Mouse (Mus musculus): ENCODE measurements around the gene Taar8c. TPM values are rescaled to one million over a fixed set of nuclear protein-coding genes. Genes with fewer than 3 reads are reported as not detected.
"Not testable (repeated sequence)": the region's sequence is repeated elsewhere in the genome, so short reads cannot be mapped to it uniquely, and the experiment has no call there.

Gene Taar8c
- polyA plus RNA-seq, 1 experiment from 2014 or later: not detected

DNA sequence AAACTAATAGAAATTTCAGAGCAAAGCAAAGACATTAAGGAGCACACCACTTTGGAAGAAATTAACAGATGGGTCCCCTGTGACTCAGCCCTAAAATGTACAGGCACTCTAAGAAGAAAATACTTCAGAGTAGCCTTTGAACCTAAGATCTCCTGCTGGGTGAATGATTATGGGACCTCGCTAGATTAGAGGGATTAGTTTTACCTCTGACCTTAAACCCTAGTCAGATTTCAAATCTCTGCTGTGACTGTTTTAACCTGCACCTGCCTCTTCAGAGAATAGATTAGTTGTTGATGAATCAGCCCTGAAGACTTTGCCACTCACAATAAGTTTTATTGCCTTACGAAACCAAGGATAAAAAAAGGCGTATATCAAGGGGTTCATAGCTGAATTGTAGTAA is 6.5 kb upstream of the Taar8c start:
- ATAC-seq (ENCODE audit: extremely low read depth, insufficient number of reproducible peaks, low FRiP score, low TSS enrichment): no peak
- H3K27me3 ChIP-seq (replicated peaks): no peaks in the 10 kb centered on the region
- no peaks in the 10 kb centered on the region for H3K36me3 ChIP-seq
- no peak overlapping the region for H3K27ac ChIP-seq (replicated peaks)
- 67% methylated on average over 3 of the region's 3 CpGs for WGBS
- H3K9ac ChIP-seq: no peak overlapping the region
- no peaks in the 10 kb centered on the region for H3K4me1 ChIP-seq
- no peaks in the 10 kb centered on the region for H3K9me3 ChIP-seq
- no peak overlapping the region for H3K4me3 ChIP-seq
- H3K4me2 ChIP-seq: no peak overlapping the region

DNA sequence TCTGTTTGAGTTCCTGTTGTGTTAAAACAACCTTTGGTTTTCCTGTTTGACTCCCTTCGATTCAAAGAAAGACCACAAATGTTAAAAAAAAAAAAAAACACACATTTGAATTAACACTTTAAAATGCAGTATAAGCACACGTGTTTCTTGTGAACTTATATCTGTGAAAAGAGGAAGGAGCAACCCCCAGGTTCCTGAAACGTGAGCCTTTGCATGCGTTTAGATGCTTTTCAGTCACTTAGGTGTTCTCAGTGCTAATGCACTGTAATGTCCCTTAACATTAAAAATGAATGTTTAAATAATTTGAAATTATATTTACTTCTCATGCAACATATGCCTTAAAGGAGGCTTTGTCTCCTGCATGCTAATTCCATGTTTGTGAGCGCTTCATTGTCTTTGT is 6.0 kb upstream of the Taar8c start:
- Histone ChIP-seq H3K9ac (no peak overlapping the region), H3K4me3 (no peak overlapping the region), H3K27me3 (replicated peaks) (no peaks in the 10 kb centered on the region), H3K27ac (replicated peaks) (no peak overlapping the region), H3K9me3 (no peaks in the 10 kb centered on the region), H3K4me1 (no peaks in the 10 kb centered on the region), H3K36me3 (no peaks in the 10 kb centered on the region), H3K4me2 (no peak overlapping the region)
- WGBS: 61% methylated on average over 5 of the region's 5 CpGs
- ATAC-seq (ENCODE audit: extremely low read depth, insufficient number of reproducible peaks, low FRiP score, low TSS enrichment): no peak

DNA sequence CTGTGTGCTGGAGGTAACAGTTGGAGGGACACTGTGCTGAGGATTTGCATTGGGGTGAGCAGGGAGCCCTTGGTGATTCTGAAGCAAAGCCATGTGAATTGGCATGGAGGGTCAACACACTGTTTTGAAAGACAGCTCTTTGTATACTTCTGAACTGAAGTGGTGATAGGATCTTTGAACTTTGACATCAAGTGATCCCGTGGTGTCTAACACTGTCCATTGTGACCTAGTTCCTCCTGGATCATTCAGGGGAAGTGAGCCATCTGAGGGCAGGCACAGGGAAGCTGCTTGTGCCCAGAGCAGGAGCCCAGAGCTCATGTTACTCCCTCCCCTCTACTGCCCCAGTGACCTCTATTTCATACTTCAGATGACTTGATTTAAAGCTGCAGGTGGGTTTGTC is 1.6 kb upstream of the Taar8c start:
- WGBS: 39% methylated on average over 1 of the region's 1 CpGs
- H3K27ac ChIP-seq (replicated peaks); ATAC-seq (ENCODE audit: extremely low read depth, insufficient number of reproducible peaks, low FRiP score, low TSS enrichment); H3K4me2 ChIP-seq; H3K9ac ChIP-seq; H3K36me3 ChIP-seq; H3K27me3 ChIP-seq (replicated peaks); H3K9me3 ChIP-seq; H3K4me1 ChIP-seq; H3K4me3 ChIP-seq: not testable (repeated sequence)

DNA sequence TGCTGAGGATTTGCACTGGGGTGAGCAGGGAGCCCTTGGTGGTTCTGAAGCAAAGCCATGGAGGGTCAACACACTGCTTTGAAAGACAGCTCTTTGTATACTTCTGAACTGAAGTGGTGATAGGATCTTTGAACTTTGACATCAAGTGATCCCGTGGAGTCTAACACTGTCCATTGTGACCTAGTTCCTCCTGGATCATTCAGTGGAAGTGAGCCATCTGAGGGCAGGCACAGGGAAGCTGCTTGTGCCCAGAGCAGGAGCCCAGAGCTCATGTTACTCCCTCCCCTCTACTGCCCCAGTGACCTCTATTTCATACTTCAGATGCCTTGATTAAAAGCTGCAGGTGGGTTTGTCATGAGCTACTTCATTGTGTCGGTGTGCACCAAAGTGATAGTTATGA is 4.7 kb downstream of the Taar8c start:
- H3K9ac ChIP-seq; H3K4me3 ChIP-seq; H3K27me3 ChIP-seq (replicated peaks); H3K9me3 ChIP-seq; ATAC-seq (ENCODE audit: extremely low read depth, insufficient number of reproducible peaks, low FRiP score, low TSS enrichment); H3K4me2 ChIP-seq; H3K4me1 ChIP-seq; H3K27ac ChIP-seq (replicated peaks); H3K36me3 ChIP-seq: not testable (repeated sequence)
- WGBS: 58% methylated on average over 2 of the region's 2 CpGs

DNA sequence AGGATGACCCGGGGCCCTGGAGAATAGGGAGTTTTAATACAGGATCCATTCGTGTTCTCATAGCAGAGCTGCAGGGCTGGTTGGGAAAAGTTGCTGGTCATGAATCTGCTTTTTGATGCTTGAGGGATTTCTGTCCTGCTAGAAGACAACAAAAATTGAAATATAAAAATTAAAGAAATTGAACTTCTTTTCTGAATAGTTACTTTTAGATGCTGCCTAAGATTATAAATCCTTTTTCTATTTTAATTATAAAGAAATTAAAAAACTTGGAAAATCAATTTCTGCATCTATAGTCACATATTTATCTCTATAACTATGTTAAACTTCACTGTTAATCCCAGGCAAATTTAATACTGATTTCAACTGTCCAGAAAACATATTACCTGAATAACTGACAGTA is 9.5 kb downstream of the Taar8c start, which contains the start of gene Taar8b:
Gene Taar8b (minus strand): TSS at position 101 of the 400 bp plus-strand sequence.
- H3K4me2 ChIP-seq: no peak within 1 kb of the TSS
- no peak within 1 kb of the TSS for H3K9ac ChIP-seq
- WGBS: 64% methylated on average over 2 of the region's 2 CpGs

DNA sequence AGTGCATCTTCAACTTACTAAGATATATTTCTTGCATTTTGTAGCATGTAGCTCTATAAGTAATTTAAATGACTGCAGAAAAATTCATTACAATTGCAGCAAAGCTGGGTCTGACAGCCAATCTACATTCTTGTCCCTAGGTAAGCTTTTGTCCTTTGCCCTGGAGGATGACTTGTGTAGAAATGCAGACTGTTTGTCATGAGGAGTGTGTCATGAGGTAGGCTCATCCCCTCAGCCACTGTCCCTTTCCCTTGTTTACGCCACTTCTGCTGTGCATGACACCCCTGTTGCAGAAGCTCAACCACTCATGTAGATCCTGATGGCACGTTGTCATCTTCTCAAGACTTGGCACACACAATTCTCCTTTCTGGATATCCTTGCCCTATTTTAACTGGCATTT is 14.5 kb downstream of the Taar8c start:
- Histone ChIP-seq H3K9ac (no peak overlapping the region), H3K4me2 (no peak overlapping the region), H3K27me3 (replicated peaks) (no peaks in the 10 kb centered on the region), H3K9me3 (no peaks in the 10 kb centered on the region), H3K36me3 (no peaks in the 10 kb centered on the region), H3K4me3 (no peak overlapping the region), H3K27ac (replicated peaks) (no peak overlapping the region), H3K4me1 (no peaks in the 10 kb centered on the region)
- ATAC-seq (ENCODE audit: extremely low read depth, insufficient number of reproducible peaks, low FRiP score, low TSS enrichment): no peak
- 81% methylated on average over 2 of the region's 2 CpGs for WGBS

More for the DNA sequence above, 9.5 kb downstream of the Taar8c start, which contains the start of gene Taar8b:
- no peak for ATAC-seq (ENCODE audit: extremely low read depth, insufficient number of reproducible peaks, low FRiP score, low TSS enrichment)
- H3K9me3 ChIP-seq: no peaks in the 10 kb centered on the region
- H3K27ac ChIP-seq (replicated peaks): no peak within 1 kb of the TSS
- H3K36me3 ChIP-seq: no peaks in the 10 kb centered on the region
- H3K27me3 ChIP-seq (replicated peaks): no peaks in the 10 kb centered on the region
- H3K4me1 ChIP-seq: no peaks in the 10 kb centered on the region
- H3K4me3 ChIP-seq: no peak within 1 kb of the TSS

DNA sequence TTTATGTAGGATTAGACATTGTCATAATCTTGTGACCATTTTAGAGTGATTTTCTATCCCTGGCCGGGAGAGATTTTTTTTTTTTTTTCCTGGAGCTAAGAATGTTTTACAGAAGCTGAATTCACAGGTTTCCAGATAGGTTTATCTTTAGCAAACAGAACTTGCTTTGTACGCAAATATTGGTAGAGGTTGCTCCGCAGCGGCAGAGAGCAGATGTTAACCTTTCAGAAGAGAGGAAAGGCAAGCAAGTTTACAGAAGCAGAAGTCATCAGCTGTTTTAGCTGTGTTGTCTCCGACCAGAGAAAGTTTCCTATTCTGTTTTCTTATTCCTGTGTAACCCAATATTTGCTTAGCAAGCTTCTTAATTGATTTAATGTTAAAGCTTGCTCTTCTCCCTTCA is 15.2 kb downstream of the Taar8c start:
- no peaks in the 10 kb centered on the region for H3K4me1 ChIP-seq
- no peaks in the 10 kb centered on the region for H3K27me3 ChIP-seq (replicated peaks)
- no peak overlapping the region for H3K4me3 ChIP-seq
- 53% methylated on average over 5 of the region's 5 CpGs for WGBS
- no peak overlapping the region for H3K4me2 ChIP-seq
- H3K9me3 ChIP-seq: no peaks in the 10 kb centered on the region
- no peak for ATAC-seq (ENCODE audit: extremely low read depth, insufficient number of reproducible peaks, low FRiP score, low TSS enrichment)
- no peak overlapping the region for H3K9ac ChIP-seq
- no peaks in the 10 kb centered on the region for H3K36me3 ChIP-seq
- H3K27ac ChIP-seq (replicated peaks): no peak overlapping the region

DNA sequence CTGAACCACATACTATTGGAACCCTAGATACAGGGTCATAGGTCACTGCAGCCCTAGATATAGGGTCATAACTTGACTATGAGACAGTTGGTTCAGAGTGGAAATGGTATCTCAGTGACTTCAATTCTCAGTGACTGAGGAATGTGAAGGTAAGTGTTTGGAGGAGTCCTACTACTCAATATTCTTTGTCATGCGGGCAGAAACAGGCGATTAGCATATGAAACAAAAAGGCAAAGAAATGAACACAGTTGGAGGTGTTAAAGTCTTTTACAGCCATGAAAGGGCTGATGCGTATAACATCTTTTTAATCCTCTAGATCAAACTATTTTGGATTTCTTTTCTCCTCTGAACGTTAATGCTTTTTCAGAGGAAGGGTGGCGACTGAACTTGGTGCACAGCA is 15.8 kb downstream of the Taar8c start:
- no peaks in the 10 kb centered on the region for H3K27me3 ChIP-seq (replicated peaks)
- H3K4me2 ChIP-seq: no peak overlapping the region
- no peak overlapping the region for H3K4me3 ChIP-seq
- H3K36me3 ChIP-seq: no peaks in the 10 kb centered on the region
- H3K9ac ChIP-seq: no peak overlapping the region
- no peak overlapping the region for H3K27ac ChIP-seq (replicated peaks)
- ATAC-seq (ENCODE audit: extremely low read depth, insufficient number of reproducible peaks, low FRiP score, low TSS enrichment): no peak
- H3K4me1 ChIP-seq: no peaks in the 10 kb centered on the region
- H3K9me3 ChIP-seq: no peaks in the 10 kb centered on the region
- WGBS: 69% methylated on average over 5 of the region's 5 CpGs

DNA sequence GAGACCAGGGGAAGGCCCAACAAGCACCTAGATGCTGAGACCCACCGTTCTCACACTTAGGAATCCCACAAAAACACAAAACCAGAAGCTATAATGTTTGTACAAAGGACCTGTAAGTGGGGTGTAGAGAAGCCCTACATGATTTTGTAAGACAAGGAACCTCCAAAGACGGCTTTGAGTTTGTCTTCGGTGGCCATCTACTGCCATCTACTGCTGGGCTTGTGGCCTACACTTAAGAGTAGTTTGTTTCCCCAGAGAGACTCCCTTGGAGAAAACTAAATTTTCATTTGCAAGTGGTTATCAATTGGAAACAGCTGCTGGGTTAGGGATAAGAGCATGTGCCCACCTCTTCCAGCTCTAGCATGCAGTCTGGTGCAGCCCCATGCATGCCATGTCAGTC is 21.5 kb downstream of the Taar8c start:
- Histone ChIP-seq H3K4me1 (no peaks in the 10 kb centered on the region), H3K9ac (no peak overlapping the region), H3K4me2 (no peak overlapping the region), H3K4me3 (no peak overlapping the region), H3K27me3 (replicated peaks) (no peaks in the 10 kb centered on the region), H3K9me3 (no peaks in the 10 kb centered on the region), H3K27ac (replicated peaks) (no peak overlapping the region), H3K36me3 (no peaks in the 10 kb centered on the region)
- ATAC-seq (ENCODE audit: extremely low read depth, insufficient number of reproducible peaks, low FRiP score, low TSS enrichment): no peak
- 27% methylated on average over 3 of the region's 3 CpGs for WGBS

DNA sequence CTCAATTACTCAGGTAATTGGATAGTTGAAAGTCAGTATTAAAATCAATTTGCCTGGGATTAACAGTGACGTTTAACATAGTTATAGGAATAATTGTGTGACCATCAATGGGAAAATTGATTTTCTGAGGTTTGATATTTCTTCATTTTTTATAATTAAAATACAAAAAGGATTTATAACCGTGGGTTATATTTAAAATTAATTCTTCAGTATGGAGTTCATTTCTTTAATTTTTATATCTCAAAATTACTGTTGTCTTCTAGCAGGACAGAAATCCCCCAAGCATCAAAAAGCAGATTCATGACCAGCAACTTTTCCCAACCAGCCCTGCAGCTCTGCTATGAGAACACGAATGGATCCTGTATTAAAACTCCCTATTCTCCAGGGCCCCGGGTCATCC is 25.5 kb downstream of the Taar8c start, which contains the start of gene Taar8a:
Gene Taar8a (plus strand): TSS at position 301 of the 400 bp plus-strand sequence.
- 83% methylated on average over 2 of the region's 4 CpGs for WGBS
- not testable (repeated sequence) for H3K4me2 ChIP-seq; H3K9me3 ChIP-seq; H3K27me3 ChIP-seq (replicated peaks); H3K36me3 ChIP-seq; H3K27ac ChIP-seq (replicated peaks); H3K4me3 ChIP-seq; ATAC-seq (ENCODE audit: extremely low read depth, insufficient number of reproducible peaks, low FRiP score, low TSS enrichment); H3K9ac ChIP-seq; H3K4me1 ChIP-seq

DNA sequence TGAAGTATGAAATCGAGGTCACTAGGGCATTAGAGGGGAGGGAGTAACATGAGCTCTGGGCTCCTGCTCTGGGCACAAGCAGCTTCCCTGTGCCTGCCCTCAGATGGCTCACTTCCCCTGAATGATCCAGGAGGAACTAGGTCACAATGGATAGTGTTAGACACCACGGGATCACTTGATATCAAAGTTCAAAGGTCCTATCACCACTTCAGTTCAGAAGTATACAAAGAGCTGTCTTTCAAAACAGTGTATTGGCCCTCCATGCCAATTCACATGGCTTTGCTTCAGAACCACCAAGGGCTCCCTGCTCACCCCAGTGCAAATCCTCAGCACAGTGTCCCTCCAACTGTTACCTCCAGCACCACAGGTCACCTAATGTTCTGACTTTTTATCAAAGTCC is 27.0 kb downstream of the Taar8c start:
- H3K9ac ChIP-seq; H3K27ac ChIP-seq (replicated peaks); H3K4me2 ChIP-seq; H3K9me3 ChIP-seq; H3K36me3 ChIP-seq; H3K4me3 ChIP-seq; H3K4me1 ChIP-seq; ATAC-seq (ENCODE audit: extremely low read depth, insufficient number of reproducible peaks, low FRiP score, low TSS enrichment); H3K27me3 ChIP-seq (replicated peaks): not testable (repeated sequence)
- 31% methylated on average over 2 of the region's 2 CpGs for WGBS

DNA sequence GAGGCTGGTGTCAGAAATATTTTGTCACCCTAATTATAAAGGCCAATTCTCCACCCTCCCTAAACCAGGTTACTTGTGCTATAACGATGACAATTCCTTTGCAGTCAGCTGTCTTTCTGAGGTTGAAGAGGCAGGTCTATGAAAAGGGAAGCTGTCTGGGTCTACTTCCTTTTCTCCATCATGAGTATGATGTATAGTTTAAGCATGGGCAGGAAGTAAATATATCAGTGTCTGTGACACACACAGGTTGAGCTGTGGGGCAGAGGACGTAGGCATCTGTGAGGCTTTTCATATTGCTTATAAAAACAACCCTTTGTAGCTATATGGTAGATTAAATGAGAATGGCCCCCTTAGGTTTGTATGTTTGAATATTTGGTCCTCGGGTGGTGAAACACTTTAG is 42.7 kb downstream of the Taar8c start:
- Histone ChIP-seq H3K4me3 (no peak overlapping the region), H3K27me3 (replicated peaks) (no peaks in the 10 kb centered on the region), H3K36me3 (no peaks in the 10 kb centered on the region), H3K9me3 (no peaks in the 10 kb centered on the region), H3K9ac (no peak overlapping the region), H3K27ac (replicated peaks) (no peak overlapping the region), H3K4me1 (no peaks in the 10 kb centered on the region), H3K4me2 (no peak overlapping the region)
- 81% methylated on average over 3 of the region's 3 CpGs for WGBS
- no peak for ATAC-seq (ENCODE audit: extremely low read depth, insufficient number of reproducible peaks, low FRiP score, low TSS enrichment)

All from heart, embryonic 13.5 days (tissue).